Mouse (Mus musculus): ENCODE measurements around the gene Tnfrsf21.

DNA sequence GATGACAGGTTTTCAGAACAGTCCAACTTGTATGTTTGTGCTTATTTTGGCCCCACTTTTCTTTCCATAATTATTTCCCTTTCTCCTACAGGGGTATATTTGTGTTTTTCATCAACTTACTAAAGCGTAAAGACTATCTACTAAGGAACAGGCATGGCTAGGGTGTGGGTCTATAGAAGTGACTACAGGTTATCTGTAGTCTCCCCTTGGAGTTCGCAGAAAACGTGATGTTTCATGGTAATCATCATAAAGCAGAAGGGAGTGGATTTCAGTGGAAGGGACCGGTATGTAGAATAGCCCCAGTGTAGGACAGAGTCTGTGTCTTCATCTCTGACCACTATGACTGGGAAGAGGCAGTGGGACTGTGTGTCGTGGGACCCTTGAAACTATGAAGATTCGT lies 8.7 kb downstream of the Tnfrsf21 start:
- TF ChIP-seq CTCF (IDR thresholded peaks at IDR 0.05; ENCODE audit: low read depth, low read length), result no peak
- TF ChIP-seq POLR2A (IDR thresholded peaks at IDR 0.05; ENCODE audit: borderline replicate concordance, low read depth, low read length), result no peak

Measured in bone marrow macrophage, adult 2 months (primary cell).